Mouse (Mus musculus): Measurements from ENCODE around the gene Olfr1373. TPM values are rescaled to one million over a fixed set of nuclear protein-coding genes. Genes with fewer than 3 reads are reported as not detected.

The Olfr1373 gene
- total and polyA plus RNA-seq, 3 experiments: not detected

DNA sequence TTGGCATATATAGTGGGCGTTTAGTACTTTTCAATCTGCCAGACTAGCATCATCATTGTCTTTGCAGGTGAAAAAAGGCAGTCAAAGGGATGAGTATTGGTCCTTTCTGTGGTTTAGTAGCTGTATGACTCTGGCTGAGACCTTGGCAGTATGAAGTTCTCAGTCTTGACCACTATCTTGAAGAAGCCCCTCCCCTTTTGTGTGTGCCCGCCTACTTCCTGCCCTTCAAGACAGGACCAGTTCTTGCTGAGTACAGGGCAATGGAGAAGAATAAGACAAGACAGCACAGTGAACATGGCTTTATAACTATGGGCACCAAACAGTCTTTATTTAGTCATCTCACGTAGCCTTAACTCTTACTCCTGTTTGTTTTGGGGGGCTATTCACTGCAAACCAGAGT lies 48.3 kb downstream of the Olfr1373 start:
- Histone ChIP-seq H3K4me1 (ENCODE audit: control insufficient read depth in 1 of 2, insufficient read depth in 2 of 2, low read length in 2 of 2) (peaks cover 19 to 30% of the 10 kb centered on the region in 2 experiments), H3K27me3 (ENCODE audit: control insufficient read depth in 1 of 2, insufficient read depth in 2 of 2, low read length in 2 of 2) (no peaks in the 10 kb centered on the region; a peak in 1 of 4 replicates), H3K36me3 (ENCODE audit: control insufficient read depth in 1 of 2, insufficient read depth in 2 of 2, low read length in 2 of 2) (peaks cover 7 to 35% of the 10 kb centered on the region in 2 experiments), H3K4me3 (ENCODE audit: control insufficient read depth in 1 of 2, insufficient read depth in 1 of 2, low read depth in 2 of 2, low read length in 2 of 2) (no peak overlapping the region), H3K79me2 (ENCODE audit: control insufficient read depth, insufficient read depth, low read length, poor library complexity) (peaks cover 38% of the 10 kb centered on the region), H3K9me3 (replicated peaks; ENCODE audit: insufficient read depth, low read length) (no peaks in the 10 kb centered on the region), H3K9ac (ENCODE audit: control insufficient read depth, low read depth, low read length, poor library complexity, severe bottlenecking) (no peak overlapping the region), H3K27ac (ENCODE audit: control insufficient read depth, low read depth, low read length) (no peak overlapping the region)
- peak; percentile 65 for DNase-seq (ENCODE audit: low read depth, low spot score)
- no peak for TF ChIP-seq ZNF384 (IDR thresholded peaks at IDR 0.05; ENCODE audit: low read depth, low read length)

Other genes with a start within 250 kb of the Olfr1373 start
- 91.9 and 111 TPM in 2 replicates for gene Cdkn2aipnl, start 177.9 kb downstream of the Olfr1373 start, total RNA-seq (2012; rRNA removed)
- 10 to 100 TPM in 1 of 2 experiments, not detected in 1; 74.5 TPM for gene Cdkn2aipnl, start 177.9 kb downstream of the Olfr1373 start, polyA plus RNA-seq (2012; ENCODE audit: insufficient read depth in 1 of 2, insufficient read length in 2 of 2, low read depth in 1 of 2, low replicate concordance in 2 of 2, missing spikeins in 1 of 2)
- 35.4 and 39.5 TPM in 2 replicates for gene Ube2b, start 144.8 kb downstream of the Olfr1373 start, total RNA-seq (2012; rRNA removed)
- 100 to 1,000 TPM in 1 of 2 experiments, not detected in 1; 112 TPM for gene Ube2b, start 144.8 kb downstream of the Olfr1373 start, polyA plus RNA-seq (2012; ENCODE audit: insufficient read depth in 1 of 2, insufficient read length in 2 of 2, low read depth in 1 of 2, low replicate concordance in 2 of 2, missing spikeins in 1 of 2)
- gene Cdkl3, start 141.3 kb downstream of the Olfr1373 start, total RNA-seq (2012; rRNA removed): 4.4 and 4.9 TPM in 2 replicates
- gene Cdkl3, start 141.3 kb downstream of the Olfr1373 start, polyA plus RNA-seq (2012; ENCODE audit: insufficient read depth in 1 of 2, insufficient read length in 2 of 2, low read depth in 1 of 2, low replicate concordance in 2 of 2, missing spikeins in 1 of 2): 1 to 10 TPM in 1 of 2 experiments, not detected in 1; 3.7 TPM
- 78.2 and 89.5 TPM in 2 replicates for gene Ppp2ca, start 46.8 kb downstream of the Olfr1373 start, total RNA-seq (2012; rRNA removed)
- gene Ppp2ca, start 46.8 kb downstream of the Olfr1373 start, polyA plus RNA-seq (2012; ENCODE audit: insufficient read depth in 1 of 2, insufficient read length in 2 of 2, low read depth in 1 of 2, low replicate concordance in 2 of 2, missing spikeins in 1 of 2): 100 to 1,000 TPM; 102 to 113 TPM
- not detected in 2 replicates for gene Olfr1371, start 68.5 kb upstream of the Olfr1373 start, total RNA-seq (2012; rRNA removed)
- not detected for gene Olfr1371, start 68.5 kb upstream of the Olfr1373 start, polyA plus RNA-seq (2012; ENCODE audit: insufficient read depth in 1 of 2, insufficient read length in 2 of 2, low read depth in 1 of 2, low replicate concordance in 2 of 2, missing spikeins in 1 of 2)
- 414 and 445 TPM in 2 replicates for gene Skp1a, start 86.5 kb upstream of the Olfr1373 start, total RNA-seq (2012; rRNA removed)
- gene Skp1a, start 86.5 kb upstream of the Olfr1373 start, polyA plus RNA-seq (2012; ENCODE audit: insufficient read depth in 1 of 2, insufficient read length in 2 of 2, low read depth in 1 of 2, low replicate concordance in 2 of 2, missing spikeins in 1 of 2): 1,000 to 10,000 TPM in 1 of 2 experiments, 100 to 1,000 TPM in 1; 169 to 1,533 TPM
- 0.12 and 0.29 TPM in 2 replicates for gene Tcf7, start 137.5 kb upstream of the Olfr1373 start, total RNA-seq (2012; rRNA removed)
- gene Tcf7, start 137.5 kb upstream of the Olfr1373 start, polyA plus RNA-seq (2012; ENCODE audit: insufficient read depth in 1 of 2, insufficient read length in 2 of 2, low read depth in 1 of 2, low replicate concordance in 2 of 2, missing spikeins in 1 of 2): 1 to 10 TPM in 1 of 2 experiments, not detected in 1; 2.3 TPM
- 381 and 395 TPM in 2 replicates for gene Vdac1, start 215.3 kb upstream of the Olfr1373 start, total RNA-seq (2012; rRNA removed)
- 100 to 1,000 TPM; 257 to 389 TPM for gene Vdac1, start 215.3 kb upstream of the Olfr1373 start, polyA plus RNA-seq (2012; ENCODE audit: insufficient read depth in 1 of 2, insufficient read length in 2 of 2, low read depth in 1 of 2, low replicate concordance in 2 of 2, missing spikeins in 1 of 2)

All from MEL (cell line).